Mouse (Mus musculus): Measurements from ENCODE around the gene Zdhhc1.

GRCm38 (mm10) chr8:105528206-105528605, 31.5 kb upstream of the Zdhhc1 start:
- no peak for TF ChIP-seq TAL1 (IDR thresholded peaks at IDR 0.05; ENCODE audit: low read length)
- no peak for TF ChIP-seq GATA1 (IDR thresholded peaks at IDR 0.05; ENCODE audit: low read length)

Measured in erythroblast, embryonic 14.5 days (primary cell).